Mouse (Mus musculus) forebrain, embryonic 13.5 days (tissue): Measurements from ENCODE around the gene Tspan12. TPM values are rescaled to one million over a fixed set of nuclear protein-coding genes. Genes with fewer than 3 reads are reported as not detected.
"Not testable (repeated sequence)": the region's sequence is repeated elsewhere in the genome, so short reads cannot be mapped to it uniquely, and the experiment has no call there.

Experiments
- ATAC-seq: fragments of 200-750 bp; cut with Nextera tagmentation; 2 replicates; pipeline ENCODE4 v1.8.0; 2017
- H3K27ac ChIP-seq: fragments of 300-500 bp; sonication (generic); 2 replicates; pipeline ENCODE4 v1.5.1; 2015; ENCODE audit warnings: inconsistent platforms, mild to moderate bottlenecking, moderate library complexity
- H3K27me3 ChIP-seq: fragments of 300-500 bp; sonication (generic); 2 replicates; pipeline ENCODE4 v1.6.1; 2015; ENCODE audit warnings: mild to moderate bottlenecking, inconsistent platforms
- H3K36me3 ChIP-seq: fragments of 300-500 bp; sonication (generic); 2 replicates; pipeline ENCODE4 v1.6.1; 2015; ENCODE audit warnings: mild to moderate bottlenecking, inconsistent platforms; ENCODE audit not compliant: poor library complexity, severe bottlenecking
- H3K4me1 ChIP-seq: fragments of 300-500 bp; sonication (generic); 2 replicates; pipeline ENCODE4 v1.6.1; 2015; ENCODE audit warnings: inconsistent platforms
- H3K4me2 ChIP-seq: fragments of 300-500 bp; sonication (generic); 2 replicates; pipeline ENCODE4 v1.6.1; 2015; ENCODE audit warnings: inconsistent platforms, mild to moderate bottlenecking, moderate library complexity
- H3K4me3 ChIP-seq: fragments of 300-500 bp; sonication (generic); 2 replicates; pipeline ENCODE4 v1.5.1; 2015; ENCODE audit warnings: mild to moderate bottlenecking, inconsistent platforms
- H3K9ac ChIP-seq: fragments of 300-500 bp; sonication (generic); 2 replicates; pipeline ENCODE4 v1.6.1; 2015; ENCODE audit warnings: mild to moderate bottlenecking, inconsistent platforms
- H3K9me3 ChIP-seq: fragments of 300-500 bp; sonication (generic); replicated peaks from 2 replicates; pipeline ENCODE4 v1.6.1; 2016; ENCODE audit warnings: inconsistent platforms
- WGBS: fragments of 180-500 bp; shearing (Covaris S2); methylation state at CpG from one replicate; pipeline ENCODE4 v1.1.7; 2015; 5-methylcytosine and 5-hydroxymethylcytosine counted together
- polyA plus RNA-seq: library from polyadenylated mRNA; unstranded; fragments of >200 nt; fragmentation: Nextera tagmentation; extraction: Ambion mirVana; gene quantifications from 2 replicates; pipeline ENCODE4 v1.2.1, GENCODE M21; 2015

The Tspan12 gene
- polyA plus RNA-seq, 1 experiment from 2014 or later = 67.3 TPM

- H3K27me3 ChIP-seq = no peaks in the 10 kb centered on the region
- peaks cover 11% of the 10 kb centered on the region; the same call in 1 of the 2 replicates for H3K36me3 ChIP-seq
- H3K27ac ChIP-seq = no peak overlapping the region
- H3K4me1 ChIP-seq = no peaks in the 10 kb centered on the region
- H3K9ac ChIP-seq = no peak overlapping the region
- H3K9me3 ChIP-seq = no peaks in the 10 kb centered on the region
- under 1% methylated on average over 7 of the region's 7 CpGs for WGBS
- H3K4me3 ChIP-seq = no peak overlapping the region
- no peak overlapping the region for H3K4me2 ChIP-seq
- ATAC-seq = peak; percentile 96
These were observed 57.3 kb downstream of the Tspan12 start for GRCm38 (mm10) chr6:21795072-21795407.

GRCm38 (mm10) chr6:21794337-21795071 lies 57.8 kb downstream of the Tspan12 start:
- 83% methylated on average over 11 of the region's 11 CpGs for WGBS
- H3K36me3 ChIP-seq = peaks cover 6% of the 10 kb centered on the region; the same call in 1 of the 2 replicates
- ATAC-seq = peak; percentile 54

DNA sequence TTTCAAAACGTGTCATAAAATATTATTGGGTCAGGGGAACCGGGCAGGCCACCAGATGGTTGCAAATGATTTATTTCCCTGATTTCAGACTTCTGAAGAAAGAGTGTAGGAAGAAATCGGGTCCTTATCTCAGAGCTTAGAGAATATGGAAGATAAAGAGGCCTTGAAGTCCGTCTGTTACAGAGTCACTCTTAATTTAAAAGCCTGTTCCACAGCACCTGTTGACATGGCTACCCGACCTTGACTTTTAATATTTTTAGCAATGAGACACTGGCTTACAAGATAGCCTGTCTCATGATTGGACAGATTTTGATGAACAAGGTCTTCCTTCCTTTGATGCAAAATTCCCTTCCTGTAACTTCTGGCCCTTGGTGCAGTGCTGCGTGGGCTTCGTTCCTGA lies 61.0 kb downstream of the Tspan12 start:
- Histone ChIP-seq H3K9me3 (no peaks in the 10 kb centered on the region), H3K4me3 (no peak overlapping the region), H3K36me3 (peaks cover 3% of the 10 kb centered on the region; the same call in 1 of the 2 replicates), H3K9ac (no peak overlapping the region), H3K27me3 (no peaks in the 10 kb centered on the region), H3K4me1 (no peaks in the 10 kb centered on the region), H3K27ac (no peak overlapping the region), H3K4me2 (no peak overlapping the region)
- ATAC-seq = no peak
- WGBS = 88% methylated on average over 7 of the region's 7 CpGs

More at GRCm38 (mm10) chr6:21794337-21795071, 57.8 kb downstream of the Tspan12 start:
- Histone ChIP-seq H3K4me1 (no peaks in the 10 kb centered on the region), H3K27me3 (no peaks in the 10 kb centered on the region), H3K4me2 (no peak overlapping the region), H3K27ac (no peak overlapping the region), H3K9me3 (no peaks in the 10 kb centered on the region), H3K9ac (no peak overlapping the region), H3K4me3 (no peak overlapping the region)

DNA sequence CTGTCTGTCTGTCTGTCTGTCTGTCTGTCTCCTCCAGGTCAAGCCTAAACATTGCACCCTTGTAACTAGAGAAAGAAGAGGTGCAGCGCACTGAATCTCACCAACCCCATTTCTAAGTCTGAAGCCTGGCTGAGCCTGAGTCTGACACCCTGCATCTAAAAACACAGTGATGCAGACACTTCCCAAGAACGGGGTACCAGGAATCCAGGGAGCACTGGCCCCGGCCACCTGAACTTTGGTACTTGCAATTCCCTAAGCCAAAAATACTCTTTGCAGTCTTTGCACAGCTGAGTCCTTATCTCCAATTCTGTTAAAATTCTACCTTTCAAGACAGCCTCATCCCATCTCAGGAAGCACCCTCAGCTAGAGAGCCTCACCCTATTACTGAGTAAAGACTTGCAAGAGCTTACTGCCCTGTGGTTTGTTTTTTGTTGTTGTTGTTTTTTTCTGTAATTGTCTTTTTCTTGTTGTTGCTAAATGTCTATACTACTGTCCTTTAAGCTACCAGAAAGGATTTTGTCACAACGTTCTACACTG lies 61.7 kb downstream of the Tspan12 start:
- no peaks in the 10 kb centered on the region for H3K4me1 ChIP-seq
- H3K27me3 ChIP-seq = no peaks in the 10 kb centered on the region
- H3K9me3 ChIP-seq = no peaks in the 10 kb centered on the region
- 84% methylated on average over 4 of the region's 4 CpGs for WGBS
- no peak overlapping the region for H3K27ac ChIP-seq
- H3K4me2 ChIP-seq = no peak overlapping the region
- H3K36me3 ChIP-seq = peaks cover 8% of the 10 kb centered on the region; the same call in 1 of the 2 replicates
- no peak overlapping the region for H3K4me3 ChIP-seq
- no peak overlapping the region for H3K9ac ChIP-seq
- no peak for ATAC-seq

DNA sequence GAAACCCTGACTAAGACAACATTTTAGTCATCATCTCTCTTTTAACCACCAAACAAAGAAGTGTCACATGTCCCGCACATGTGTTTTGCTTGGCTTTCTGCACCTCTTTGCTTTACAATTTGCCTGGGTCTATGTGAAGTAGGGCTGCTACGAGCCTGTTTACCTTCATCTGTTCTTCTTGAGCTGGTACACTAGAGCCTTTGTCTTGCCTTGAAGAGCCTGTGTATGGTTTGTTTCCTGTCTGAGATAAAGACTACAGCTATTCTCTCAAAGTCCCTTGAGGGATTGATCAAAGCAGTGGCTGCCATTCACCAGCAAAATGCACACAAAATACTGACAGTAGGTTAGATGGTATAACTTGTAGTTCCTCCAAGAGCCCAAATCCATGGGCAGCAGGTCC lies 62.3 kb downstream of the Tspan12 start:
- no peak overlapping the region for H3K4me2 ChIP-seq

DNA sequence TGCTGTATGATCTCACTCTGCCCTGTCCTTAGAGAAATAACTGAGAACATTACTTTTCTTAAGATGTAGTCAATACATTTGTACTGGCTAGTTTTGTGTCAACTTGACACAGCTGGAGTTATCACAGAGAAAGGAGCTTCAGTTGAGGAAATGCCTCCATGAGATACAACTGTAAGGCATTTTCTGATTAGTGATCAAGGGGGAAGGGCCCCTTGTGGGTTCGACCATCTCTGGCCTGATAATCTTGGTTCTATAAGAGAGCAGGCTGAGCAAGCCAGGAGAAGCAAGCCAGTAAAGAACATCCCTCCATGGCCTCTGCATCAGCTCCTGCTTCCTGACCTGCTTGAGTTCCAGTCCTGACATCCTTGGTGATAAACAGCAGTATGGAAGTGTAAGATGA lies 62.7 kb downstream of the Tspan12 start:
- not testable (repeated sequence) for H3K4me2 ChIP-seq, H3K9me3 ChIP-seq, H3K9ac ChIP-seq, H3K27me3 ChIP-seq, H3K4me3 ChIP-seq, H3K27ac ChIP-seq, H3K4me1 ChIP-seq, H3K36me3 ChIP-seq, ATAC-seq
- 87% methylated on average over 1 of the region's 1 CpGs for WGBS

More for the DNA sequence above, 62.3 kb downstream of the Tspan12 start:
- H3K4me3 ChIP-seq = no peak overlapping the region
- 83% methylated on average over 2 of the region's 2 CpGs for WGBS
- H3K27ac ChIP-seq = no peak overlapping the region
- H3K9ac ChIP-seq = no peak overlapping the region
- no peaks in the 10 kb centered on the region for H3K9me3 ChIP-seq
- H3K4me1 ChIP-seq = no peaks in the 10 kb centered on the region
- H3K36me3 ChIP-seq = peaks cover 8% of the 10 kb centered on the region; the same call in 1 of the 2 replicates
- H3K27me3 ChIP-seq = no peaks in the 10 kb centered on the region
- ATAC-seq = no peak

GRCm38 (mm10) chr6:21787757-21788156 lies 64.6 kb downstream of the Tspan12 start:
- no peaks in the 10 kb centered on the region for H3K4me1 ChIP-seq

GRCm38 (mm10) chr6:21787274-21787673 lies 65.0 kb downstream of the Tspan12 start:
- ATAC-seq = no peak
- 15% methylated on average over 6 of the region's 6 CpGs for WGBS

More at GRCm38 (mm10) chr6:21787757-21788156, 64.6 kb downstream of the Tspan12 start:
- no peaks in the 10 kb centered on the region for H3K27me3 ChIP-seq
- H3K27ac ChIP-seq = no peak overlapping the region
- H3K36me3 ChIP-seq = 0 out of 2 replicates have a peak, but pooled peaks cover 5% of the 10 kb centered on the region
- no peaks in the 10 kb centered on the region for H3K9me3 ChIP-seq
- H3K4me3 ChIP-seq = no peak overlapping the region
- no peak overlapping the region for H3K4me2 ChIP-seq
- no peak; the same call in 1 of the 2 replicates for ATAC-seq
- WGBS = 37% methylated on average over 11 of the region's 11 CpGs
- no peak overlapping the region for H3K9ac ChIP-seq

GRCm38 (mm10) chr6:21774213-21774916 lies 78.0 kb downstream of the Tspan12 start:
- no peaks in the 10 kb centered on the region for H3K9me3 ChIP-seq
- peaks cover 4% of the 10 kb centered on the region for H3K36me3 ChIP-seq
- no peaks in the 10 kb centered on the region for H3K4me1 ChIP-seq
- no peak overlapping the region for H3K27ac ChIP-seq
- H3K9ac ChIP-seq = no peak overlapping the region
- no peak for ATAC-seq
- 90% methylated on average over 7 of the region's 7 CpGs for WGBS
- no peak overlapping the region for H3K4me2 ChIP-seq
- H3K4me3 ChIP-seq = no peak overlapping the region
- H3K27me3 ChIP-seq = no peaks in the 10 kb centered on the region

More at GRCm38 (mm10) chr6:21787274-21787673, 65.0 kb downstream of the Tspan12 start:
- Histone ChIP-seq H3K9me3 (no peaks in the 10 kb centered on the region), H3K27me3 (no peaks in the 10 kb centered on the region), H3K4me2 (no peak overlapping the region), H3K27ac (no peak overlapping the region), H3K36me3 (0 out of 2 replicates have a peak, but pooled peaks cover 5% of the 10 kb centered on the region), H3K4me3 (no peak overlapping the region), H3K9ac (no peak overlapping the region), H3K4me1 (no peaks in the 10 kb centered on the region)

DNA sequence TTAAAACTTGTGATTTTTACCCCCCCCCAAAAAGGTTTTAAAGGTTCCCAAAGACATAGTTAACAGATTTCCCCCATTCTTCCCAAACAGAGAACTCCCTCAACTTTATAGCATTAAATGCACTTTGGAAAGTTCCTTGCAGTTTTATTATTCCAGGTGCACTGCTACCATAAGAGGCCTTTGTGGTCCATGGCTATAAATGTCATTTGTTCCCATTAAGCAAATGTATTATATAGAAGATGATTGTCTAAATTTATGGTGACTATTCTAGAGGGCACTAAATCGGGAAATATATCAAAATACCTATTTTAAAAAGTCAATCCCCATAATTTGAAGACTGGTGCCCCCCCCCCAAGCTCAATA lies 82.9 kb downstream of the Tspan12 start:
- Histone ChIP-seq H3K9me3 (no peaks in the 10 kb centered on the region), H3K4me3 (no peak overlapping the region), H3K27ac (no peak overlapping the region), H3K36me3 (peaks cover 4% of the 10 kb centered on the region), H3K4me1 (0 out of 2 replicates have a peak, but pooled peaks cover 3% of the 10 kb centered on the region), H3K27me3 (no peaks in the 10 kb centered on the region), H3K9ac (no peak overlapping the region), H3K4me2 (no peak overlapping the region)
- ATAC-seq = no peak
- WGBS = 91% methylated on average over 1 of the region's 1 CpGs

- WGBS = 90% methylated on average over 9 of the region's 9 CpGs
- ATAC-seq = no peak
- H3K9ac ChIP-seq = no peak overlapping the region
- peaks cover 4% of the 10 kb centered on the region for H3K36me3 ChIP-seq
- no peaks in the 10 kb centered on the region for H3K9me3 ChIP-seq
- no peak overlapping the region for H3K4me3 ChIP-seq
- no peak overlapping the region for H3K4me2 ChIP-seq
- 0 out of 2 replicates have a peak, but pooled peaks cover 3% of the 10 kb centered on the region for H3K4me1 ChIP-seq
- H3K27me3 ChIP-seq = no peaks in the 10 kb centered on the region
- H3K27ac ChIP-seq = no peak overlapping the region
These were observed 83.4 kb downstream of the Tspan12 start for GRCm38 (mm10) chr6:21768745-21769446.
